Comparison of ENCODE assay signal across 8 mouse cellular contexts in the genomic region with DNA sequence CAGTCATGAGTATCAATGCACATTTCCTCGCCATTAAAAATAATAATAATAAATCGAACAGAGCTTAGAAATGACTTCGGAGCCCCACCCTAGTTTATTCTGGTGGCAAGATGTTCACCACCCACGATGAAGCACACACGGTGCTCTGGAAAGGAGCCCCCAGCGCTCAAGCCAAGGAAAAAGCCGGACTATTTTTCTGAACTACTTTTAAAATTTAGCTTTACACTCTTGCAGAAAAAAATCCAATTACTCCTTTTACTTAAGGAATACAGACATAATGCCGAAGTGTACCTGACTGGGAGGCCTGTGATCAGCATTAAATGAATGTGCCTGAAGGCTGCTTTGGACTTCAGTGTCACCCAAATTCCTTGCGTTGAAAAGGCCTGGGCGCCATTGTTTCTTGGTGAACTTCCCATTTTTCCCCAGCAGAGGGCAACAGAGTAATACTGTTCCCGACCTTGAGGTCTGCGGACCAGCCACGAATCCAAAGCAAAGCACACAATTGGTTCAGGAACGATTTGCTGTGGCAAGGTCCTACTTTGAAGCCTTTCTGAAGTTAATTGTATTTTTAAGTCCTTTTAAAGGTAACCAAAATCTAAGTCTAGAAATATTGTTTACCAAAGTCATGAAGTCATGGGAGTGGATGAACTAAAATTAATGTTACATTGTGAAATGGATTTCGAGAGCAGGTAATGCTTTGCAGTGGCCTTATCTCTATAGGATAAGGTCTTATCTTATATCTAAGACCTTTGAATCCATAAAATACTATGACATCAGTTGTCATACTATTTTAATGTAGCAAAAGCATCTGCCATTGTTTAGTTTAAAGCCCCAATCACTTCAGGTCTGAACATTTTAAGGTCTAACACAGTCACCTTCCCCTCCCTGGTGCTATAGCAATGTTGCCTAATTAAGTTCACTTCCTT.
DNase-seq lines count a peak whose midpoint lies in the region; ATAC-seq and TF ChIP-seq lines count a peak whose summit lies in the region.

No protein-coding gene starts in this region.

- ATAC-seq in monocyte, adult 5-6 weeks (replicated peaks; ENCODE audit: insufficient number of reproducible peaks, low FRiP score, low TSS enrichment, poor library complexity, severe bottlenecking) = 0 out of 2 replicates have a peak, but pooled peaks have one; percentile 50

- TF ChIP-seq CTCF in cortical plate, adult 2 months (IDR thresholded peaks at IDR 0.05; ENCODE audit: extremely low read depth, insufficient read depth, low read length) = peak; percentile 87

- 38% methylated on average over 15 of the region's 15 CpGs for WGBS in limb, embryonic 10.5 days

- no peaks in the 10 kb centered on the region for H3K9me3 ChIP-seq in limb, embryonic 10.5 days (replicated peaks)

- H3K27ac ChIP-seq in cortical plate, adult 2 months (ENCODE audit: insufficient read depth, low read length) = no peak overlapping the region
- peak overlapping the region; percentile 19; the same call in 1 of the 2 replicates for H3K27ac ChIP-seq in limb, embryonic 10.5 days

- no peaks in the 10 kb centered on the region for H3K27me3 ChIP-seq in limb, embryonic 10.5 days (ENCODE audit: low read depth, poor library complexity, severe bottlenecking)

- H3K36me3 ChIP-seq in limb, embryonic 10.5 days = peaks cover 2% of the 10 kb centered on the region; the same call in 1 of the 2 replicates

- H3K4me3 ChIP-seq in cortical plate, adult 2 months (ENCODE audit: insufficient read depth, low read length) = no peak overlapping the region; the same call in 1 of the 2 replicates
- no peak overlapping the region for H3K4me3 ChIP-seq in limb, embryonic 10.5 days

- peak; percentile 36 to 44 for DNase-seq in urinary bladder, adult 18-20 months (ENCODE audit: low spot score in 2 of 2)
- no peak for DNase-seq in urinary bladder, postnatal 10 days (ENCODE audit: low spot score)
- peak; percentile 36 to 39 for DNase-seq in gastrocnemius, postnatal 36 days
- DNase-seq in kidney, adult 8-10 months = peak; percentile 43 to 75
- DNase-seq in limb, embryonic 10.5 days (ENCODE audit: low spot score) = peak; percentile 82
- DNase-seq in spleen, postnatal 4 days (ENCODE audit: low spot score in 2 of 2) = peak; percentile 40 to 69

- H3K4me1 ChIP-seq in cortical plate, adult 2 months (ENCODE audit: control insufficient read depth, insufficient read depth, low read length) = no peaks in the 10 kb centered on the region; the same call in 1 of the 2 replicates
- H3K4me1 ChIP-seq in limb, embryonic 10.5 days = peaks cover 10% of the 10 kb centered on the region; the same call in 1 of the 2 replicates

- no peak for TF ChIP-seq POLR2A in cortical plate, adult 2 months (IDR thresholded peaks at IDR 0.05; ENCODE audit: extremely low read depth, insufficient read depth, low read length)

- intact Hi-C loops in gastrocnemius, postnatal 36 days (cut with DNase I) = loop anchor here (5.0 kb wide), 2 partner anchors 506 to 636 kb away; no protein-coding TSS in a partner anchor
